In genomic region chr8:100325616-100326015, GRCm38 (mm10) we compare ENCODE assay signal across 27 mouse cellular contexts.
A peak's percentile ranks its signal among the peaks of the same experiment; 100 is the strongest.
DNase-seq lines count a peak whose midpoint lies in the region; ATAC-seq lines count a peak whose summit lies in the region.
"Had no signal": no experiment of that assay in that cellular context is flagged by ENCODE, and none has a peak within 500 bp of the region (broad histone marks: within the 10 kb centered on the region; RNA-seq: fewer than 3 reads in every experiment).

No protein-coding gene starts in this region.

- no peak overlapping the region for H3K4me3 ChIP-seq in midbrain, embryonic 11.5 days (ENCODE audit: low read depth, low read length)
- H3K4me3 ChIP-seq in midbrain, embryonic 10.5 days, result no peak overlapping the region
- H3K4me3 ChIP-seq: embryonic facial prominence, embryonic 10.5 days; embryonic facial prominence, embryonic 13.5 days; erythroblast, embryonic 14.5 days; forebrain, embryonic 13.5 days; heart, adult 2 months; heart, embryonic 10.5 days; heart, embryonic 13.5 days; hindbrain, embryonic 15.5 days; intestine, embryonic 15.5 days had no signal

- H3K9me3 ChIP-seq in midbrain, embryonic 11.5 days (ENCODE audit: control insufficient read depth, low read length), result no peaks in the 10 kb centered on the region
- H3K9me3 ChIP-seq in midbrain, embryonic 10.5 days (replicated peaks), result no peaks in the 10 kb centered on the region
- H3K9me3 ChIP-seq: embryonic facial prominence, embryonic 10.5 days; embryonic facial prominence, embryonic 13.5 days; forebrain, embryonic 13.5 days; heart, embryonic 10.5 days; heart, embryonic 13.5 days; hindbrain, embryonic 15.5 days; intestine, embryonic 15.5 days had no signal

- no peaks in the 10 kb centered on the region for H3K27me3 ChIP-seq in midbrain, embryonic 11.5 days (ENCODE audit: control insufficient read depth, insufficient read depth, low read length)
- no peaks in the 10 kb centered on the region for H3K27me3 ChIP-seq in midbrain, embryonic 10.5 days (ENCODE audit: low read depth, poor library complexity, severe bottlenecking)
- H3K27me3 ChIP-seq: embryonic facial prominence, embryonic 13.5 days; forebrain, embryonic 13.5 days; heart, embryonic 13.5 days; hindbrain, embryonic 15.5 days; intestine, embryonic 15.5 days had no signal

- 76% methylated on average over 4 of the region's 4 CpGs for WGBS in midbrain, embryonic 11.5 days
- 76% methylated on average over 4 of the region's 4 CpGs for WGBS in midbrain, embryonic 10.5 days

- no peak overlapping the region for H3K9ac ChIP-seq in midbrain, embryonic 11.5 days (ENCODE audit: low read length)
- H3K9ac ChIP-seq: embryonic facial prominence, embryonic 13.5 days; forebrain, embryonic 13.5 days; forebrain, postnatal 0 days; heart, embryonic 13.5 days; hindbrain, embryonic 15.5 days; intestine, embryonic 15.5 days had no signal

- no peak overlapping the region for H3K4me2 ChIP-seq in midbrain, embryonic 11.5 days
- H3K4me2 ChIP-seq: embryonic facial prominence, embryonic 13.5 days; forebrain, embryonic 13.5 days; heart, embryonic 13.5 days; hindbrain, embryonic 15.5 days; intestine, embryonic 15.5 days had no signal

- H3K4me1 ChIP-seq in midbrain, embryonic 11.5 days (ENCODE audit: control insufficient read depth, insufficient read depth, low read length), result no peaks in the 10 kb centered on the region
- no peaks in the 10 kb centered on the region for H3K4me1 ChIP-seq in midbrain, embryonic 10.5 days
- H3K4me1 ChIP-seq: embryonic facial prominence, embryonic 10.5 days; embryonic facial prominence, embryonic 13.5 days; forebrain, embryonic 13.5 days; heart, embryonic 10.5 days; heart, embryonic 13.5 days; hindbrain, embryonic 15.5 days; intestine, embryonic 15.5 days had no signal

- DNase-seq in adrenal gland, postnatal 10 days, result peak; percentile 34
- DNase-seq in adrenal gland, adult 18-20 months (ENCODE audit: low spot score in 2 of 2), result no peak
- peak; percentile 14 to 15 for DNase-seq in cerebellum, postnatal 14 days
- no peak for DNase-seq in cerebellum, postnatal 36 days
- peak; percentile 6 for DNase-seq in gastrocnemius, postnatal 25 days
- no peak for DNase-seq in gastrocnemius, postnatal 4 days (ENCODE audit: low spot score in 2 of 2)
- peak; percentile 35 for DNase-seq in midbrain, embryonic 11.5 days (ENCODE audit: low spot score, missing footprints)
- no peak for DNase-seq in midbrain, embryonic 10.5 days (ENCODE audit: low spot score)
- DNase-seq: adrenal gland, postnatal 25 days; cerebellum, adult 11-12 months; cerebellum, adult 8-10 months; embryo, embryonic 11 days; forebrain, postnatal 0 days; heart, adult 2 months; heart, postnatal 14 days; heart, postnatal 4 days; kidney, adult 11 months; kidney, adult 8-10 months had no signal

- no peak overlapping the region for H3K27ac ChIP-seq in midbrain, embryonic 11.5 days (ENCODE audit: low read depth, low read length)
- no peak overlapping the region for H3K27ac ChIP-seq in midbrain, embryonic 10.5 days (replicated peaks)
- H3K27ac ChIP-seq: embryonic facial prominence, embryonic 10.5 days; embryonic facial prominence, embryonic 13.5 days; forebrain, embryonic 13.5 days; heart, adult 2 months; heart, embryonic 10.5 days; heart, embryonic 13.5 days; hindbrain, embryonic 15.5 days; intestine, embryonic 15.5 days had no signal

- H3K36me3 ChIP-seq in midbrain, embryonic 11.5 days (ENCODE audit: control insufficient read depth, insufficient read depth, low read length), result no peaks in the 10 kb centered on the region
- H3K36me3 ChIP-seq in midbrain, embryonic 10.5 days, result no peaks in the 10 kb centered on the region
- H3K36me3 ChIP-seq: embryonic facial prominence, embryonic 10.5 days; embryonic facial prominence, embryonic 13.5 days; heart, embryonic 10.5 days; heart, embryonic 13.5 days; hindbrain, embryonic 15.5 days; intestine, embryonic 15.5 days had no signal

- ATAC-seq in midbrain, embryonic 11.5 days (ENCODE audit: low FRiP score), result no peak
- ATAC-seq: activated CD4-positive, CD25-positive, alpha-beta regulatory T cell, adult 4 months; forebrain, embryonic 13.5 days; forebrain, postnatal 0 days; intestine, embryonic 15.5 days had no signal

Comparison
In these comparisons a context has a peak if more than half of its experiments do, and no peak if none do; other contexts are left out.
1. DNase-seq: peak in adrenal gland, postnatal 10 days (single experiment), cerebellum, postnatal 14 days (2 of 2), gastrocnemius, postnatal 25 days (single experiment) and midbrain, embryonic 11.5 days (single experiment); none in adrenal gland, adult 18-20 months (0 of 2), cerebellum, postnatal 36 days (0 of 2), gastrocnemius, postnatal 4 days (0 of 2) and midbrain, embryonic 10.5 days (single experiment).